Mouse (Mus musculus): ENCODE results near the gene Kiz. TPM values are rescaled to one million over a fixed set of nuclear protein-coding genes. Genes with fewer than 3 reads are reported as not detected.

Gene Kiz
- polyA plus RNA-seq, 1 experiment = 0.76 TPM

- Histone ChIP-seq H3K4me3 (ENCODE audit: low read depth, low read length) (no peak overlapping the region), H3K27me3 (ENCODE audit: control insufficient read depth, insufficient read depth, low read length) (no peaks in the 10 kb centered on the region), H3K27ac (ENCODE audit: insufficient read depth, low read depth, low read length) (no peak overlapping the region), H3K36me3 (ENCODE audit: control insufficient read depth, insufficient read depth, low read length) (no peaks in the 10 kb centered on the region), H3K4me1 (ENCODE audit: control insufficient read depth, insufficient read depth, insufficient read length, low read length) (no peaks in the 10 kb centered on the region)
- TF ChIP-seq CTCF (IDR thresholded peaks at IDR 0.05; ENCODE audit: extremely low read depth, insufficient read length, insufficient replicate concordance, low read depth, low read length) (no peak), POLR2A (IDR thresholded peaks at IDR 0.05; ENCODE audit: low read depth, low read length) (no peak)
- 88% methylated on average over 2 of the region's 2 CpGs for WGBS
These were observed 127.1 kb downstream of the Kiz start for GRCm38 (mm10) chr2:146982786-146983185.

- no peak for TF ChIP-seq POLR2A (IDR thresholded peaks at IDR 0.05; ENCODE audit: low read depth, low read length)
- no peak for TF ChIP-seq CTCF (IDR thresholded peaks at IDR 0.05; ENCODE audit: extremely low read depth, insufficient read length, insufficient replicate concordance, low read depth, low read length)
- H3K27ac ChIP-seq (ENCODE audit: insufficient read depth, low read depth, low read length) = no peak overlapping the region
- WGBS = 92% methylated on average over 2 of the region's 2 CpGs
These were observed 129.2 kb downstream of the Kiz start for GRCm38 (mm10) chr2:146984831-146985230.

GRCm38 (mm10) chr2:146985807-146986206 is 130.1 kb downstream of the Kiz start:
- H3K27ac ChIP-seq (ENCODE audit: insufficient read depth, low read depth, low read length) = no peak overlapping the region
- H3K27me3 ChIP-seq (ENCODE audit: control insufficient read depth, insufficient read depth, low read length) = no peaks in the 10 kb centered on the region
- WGBS = 80% methylated on average over 1 of the region's 1 CpGs
- no peak for TF ChIP-seq CTCF (IDR thresholded peaks at IDR 0.05; ENCODE audit: extremely low read depth, insufficient read length, insufficient replicate concordance, low read depth, low read length)
- TF ChIP-seq POLR2A (IDR thresholded peaks at IDR 0.05; ENCODE audit: low read depth, low read length) = no peak
- H3K36me3 ChIP-seq (ENCODE audit: control insufficient read depth, insufficient read depth, low read length) = no peaks in the 10 kb centered on the region
- H3K4me1 ChIP-seq (ENCODE audit: control insufficient read depth, insufficient read depth, insufficient read length, low read length) = no peaks in the 10 kb centered on the region
- H3K4me3 ChIP-seq (ENCODE audit: low read depth, low read length) = no peak overlapping the region

More at GRCm38 (mm10) chr2:146984831-146985230, 129.2 kb downstream of the Kiz start:
- no peaks in the 10 kb centered on the region for H3K4me1 ChIP-seq (ENCODE audit: control insufficient read depth, insufficient read depth, insufficient read length, low read length)
- no peak overlapping the region for H3K4me3 ChIP-seq (ENCODE audit: low read depth, low read length)
- H3K27me3 ChIP-seq (ENCODE audit: control insufficient read depth, insufficient read depth, low read length) = no peaks in the 10 kb centered on the region
- no peaks in the 10 kb centered on the region for H3K36me3 ChIP-seq (ENCODE audit: control insufficient read depth, insufficient read depth, low read length)

GRCm38 (mm10) chr2:146986429-146986828 is 130.8 kb downstream of the Kiz start:
- H3K27ac ChIP-seq (ENCODE audit: insufficient read depth, low read depth, low read length) = no peak overlapping the region
- TF ChIP-seq POLR2A (IDR thresholded peaks at IDR 0.05; ENCODE audit: low read depth, low read length) = no peak
- no peak for TF ChIP-seq CTCF (IDR thresholded peaks at IDR 0.05; ENCODE audit: extremely low read depth, insufficient read length, insufficient replicate concordance, low read depth, low read length)
- H3K4me1 ChIP-seq (ENCODE audit: control insufficient read depth, insufficient read depth, insufficient read length, low read length) = no peaks in the 10 kb centered on the region
- no peaks in the 10 kb centered on the region for H3K27me3 ChIP-seq (ENCODE audit: control insufficient read depth, insufficient read depth, low read length)
- no peak overlapping the region for H3K4me3 ChIP-seq (ENCODE audit: low read depth, low read length)
- no peaks in the 10 kb centered on the region for H3K36me3 ChIP-seq (ENCODE audit: control insufficient read depth, insufficient read depth, low read length)

GRCm38 (mm10) chr2:147007265-147007664 is 151.6 kb downstream of the Kiz start:
- no peak overlapping the region for H3K4me3 ChIP-seq (ENCODE audit: low read depth, low read length)
- TF ChIP-seq CTCF (IDR thresholded peaks at IDR 0.05; ENCODE audit: extremely low read depth, insufficient read length, insufficient replicate concordance, low read depth, low read length) = no peak
- TF ChIP-seq POLR2A (IDR thresholded peaks at IDR 0.05; ENCODE audit: low read depth, low read length) = no peak
- H3K36me3 ChIP-seq (ENCODE audit: control insufficient read depth, insufficient read depth, low read length) = no peaks in the 10 kb centered on the region
- H3K27me3 ChIP-seq (ENCODE audit: control insufficient read depth, insufficient read depth, low read length) = no peaks in the 10 kb centered on the region
- no peak overlapping the region for H3K27ac ChIP-seq (ENCODE audit: insufficient read depth, low read depth, low read length)
- 78% methylated on average over 2 of the region's 2 CpGs for WGBS
- H3K4me1 ChIP-seq (ENCODE audit: control insufficient read depth, insufficient read depth, insufficient read length, low read length) = no peaks in the 10 kb centered on the region

DNA sequence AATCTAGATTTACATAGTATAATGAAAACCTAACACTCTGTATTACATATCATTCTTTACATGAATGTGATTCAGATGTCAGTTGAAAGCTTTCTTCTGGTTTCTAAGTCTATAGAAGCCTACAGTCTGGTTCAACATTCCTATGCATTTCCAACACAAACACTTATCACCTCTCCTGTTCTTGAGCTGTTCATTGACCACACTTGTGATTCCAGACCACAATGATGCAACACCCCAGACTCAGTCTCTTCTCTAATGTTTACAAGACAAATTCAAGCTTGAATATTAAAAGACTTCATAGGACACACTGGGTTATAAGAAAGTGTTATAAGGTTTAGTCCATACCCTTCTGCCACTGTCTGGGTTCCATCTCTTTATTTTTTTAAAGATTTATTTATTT is 153.4 kb downstream of the Kiz start:
- TF ChIP-seq CTCF (IDR thresholded peaks at IDR 0.05; ENCODE audit: extremely low read depth, insufficient read length, insufficient replicate concordance, low read depth, low read length) (no peak), POLR2A (IDR thresholded peaks at IDR 0.05; ENCODE audit: low read depth, low read length) (no peak)
- Histone ChIP-seq H3K27ac (ENCODE audit: insufficient read depth, low read depth, low read length) (no peak overlapping the region), H3K27me3 (ENCODE audit: control insufficient read depth, insufficient read depth, low read length) (no peaks in the 10 kb centered on the region), H3K4me3 (ENCODE audit: low read depth, low read length) (no peak overlapping the region), H3K36me3 (ENCODE audit: control insufficient read depth, insufficient read depth, low read length) (no peaks in the 10 kb centered on the region), H3K4me1 (ENCODE audit: control insufficient read depth, insufficient read depth, insufficient read length, low read length) (no peaks in the 10 kb centered on the region)

GRCm38 (mm10) chr2:147010141-147010540 is 154.5 kb downstream of the Kiz start:
- H3K4me1 ChIP-seq (ENCODE audit: control insufficient read depth, insufficient read depth, insufficient read length, low read length) = no peaks in the 10 kb centered on the region
- no peak overlapping the region for H3K27ac ChIP-seq (ENCODE audit: insufficient read depth, low read depth, low read length)
- WGBS = 86% methylated on average over 4 of the region's 4 CpGs
- H3K4me3 ChIP-seq (ENCODE audit: low read depth, low read length) = no peak overlapping the region
- no peak for TF ChIP-seq POLR2A (IDR thresholded peaks at IDR 0.05; ENCODE audit: low read depth, low read length)
- no peak for TF ChIP-seq CTCF (IDR thresholded peaks at IDR 0.05; ENCODE audit: extremely low read depth, insufficient read length, insufficient replicate concordance, low read depth, low read length)
- no peaks in the 10 kb centered on the region for H3K27me3 ChIP-seq (ENCODE audit: control insufficient read depth, insufficient read depth, low read length)
- no peaks in the 10 kb centered on the region for H3K36me3 ChIP-seq (ENCODE audit: control insufficient read depth, insufficient read depth, low read length)

- WGBS = 89% methylated on average over 9 of the region's 9 CpGs
- Histone ChIP-seq H3K36me3 (ENCODE audit: control insufficient read depth, insufficient read depth, low read length) (no peaks in the 10 kb centered on the region), H3K27ac (ENCODE audit: insufficient read depth, low read depth, low read length) (no peak overlapping the region), H3K4me1 (ENCODE audit: control insufficient read depth, insufficient read depth, insufficient read length, low read length) (0 out of 2 replicates have a peak, but pooled peaks cover 2% of the 10 kb centered on the region), H3K4me3 (ENCODE audit: low read depth, low read length) (no peak overlapping the region), H3K27me3 (ENCODE audit: control insufficient read depth, insufficient read depth, low read length) (no peaks in the 10 kb centered on the region)
- TF ChIP-seq CTCF (IDR thresholded peaks at IDR 0.05; ENCODE audit: extremely low read depth, insufficient read length, insufficient replicate concordance, low read depth, low read length) = no peak
- no peak for TF ChIP-seq POLR2A (IDR thresholded peaks at IDR 0.05; ENCODE audit: low read depth, low read length)
These were observed 155.3 kb downstream of the Kiz start for GRCm38 (mm10) chr2:147010952-147011351.
